Mouse (Mus musculus): ENCODE data around the gene Sec14l4. TPM values are rescaled to one million over a fixed set of nuclear protein-coding genes. Genes with fewer than 3 reads are reported as not detected.

Sec14l4 gene
- not detected in 2 replicates for polyA plus RNA-seq (2012; ENCODE audit: insufficient read depth, low replicate concordance)

GRCm38 (mm10) chr11:4031126-4031941 lies at the start of gene Sec14l4:
Gene Sec14l4, plus strand, starts transcription at chr11:4031462.
- TF ChIP-seq FLI1 (IDR thresholded peaks at IDR 0.05; ENCODE audit: low read length) (no peak), GATA1 (IDR thresholded peaks at IDR 0.05; ENCODE audit: borderline replicate concordance, low read length) (no peak)

GRCm38 (mm10) chr11:3981536-3981935 lies 49.7 kb upstream of the Sec14l4 start:
- H3K4me3 ChIP-seq (replicated peaks) = no peak overlapping the region
- peaks cover 15% of the 10 kb centered on the region for H3K4me1 ChIP-seq
- TF ChIP-seq GATA1 (IDR thresholded peaks at IDR 0.05; ENCODE audit: borderline replicate concordance, low read length) = no peak
- no peak for TF ChIP-seq FLI1 (IDR thresholded peaks at IDR 0.05; ENCODE audit: low read length)
- H3K36me3 ChIP-seq (replicated peaks; ENCODE audit: low read length) = peaks cover 59% of the 10 kb centered on the region
- H3K27me3 ChIP-seq (replicated peaks) = peaks cover 42% of the 10 kb centered on the region
- H3K9me3 ChIP-seq = no peaks in the 10 kb centered on the region

More at GRCm38 (mm10) chr11:4031126-4031941, at the start of gene Sec14l4:
- H3K36me3 ChIP-seq (replicated peaks; ENCODE audit: low read length) = no peaks in the 10 kb centered on the region
- H3K4me3 ChIP-seq (replicated peaks) = no peak within 1 kb of the TSS
- H3K27me3 ChIP-seq (replicated peaks) = peaks cover 18% of the 10 kb centered on the region
- 0 out of 2 replicates have a peak, but pooled peaks cover 3% of the 10 kb centered on the region for H3K4me1 ChIP-seq
- H3K9me3 ChIP-seq = no peaks in the 10 kb centered on the region

- Histone ChIP-seq H3K4me1 (peaks cover 15% of the 10 kb centered on the region), H3K27me3 (replicated peaks) (peaks cover 47% of the 10 kb centered on the region), H3K9me3 (no peaks in the 10 kb centered on the region), H3K36me3 (replicated peaks; ENCODE audit: low read length) (peaks cover 49% of the 10 kb centered on the region), H3K4me3 (replicated peaks) (peak overlapping the region; percentile 53)
- TF ChIP-seq FLI1 (IDR thresholded peaks at IDR 0.05; ENCODE audit: low read length) (no peak), GATA1 (IDR thresholded peaks at IDR 0.05; ENCODE audit: borderline replicate concordance, low read length) (no peak)
Observed at GRCm38 (mm10) chr11:3982275-3983209, 48.7 kb upstream of the Sec14l4 start.

DNA sequence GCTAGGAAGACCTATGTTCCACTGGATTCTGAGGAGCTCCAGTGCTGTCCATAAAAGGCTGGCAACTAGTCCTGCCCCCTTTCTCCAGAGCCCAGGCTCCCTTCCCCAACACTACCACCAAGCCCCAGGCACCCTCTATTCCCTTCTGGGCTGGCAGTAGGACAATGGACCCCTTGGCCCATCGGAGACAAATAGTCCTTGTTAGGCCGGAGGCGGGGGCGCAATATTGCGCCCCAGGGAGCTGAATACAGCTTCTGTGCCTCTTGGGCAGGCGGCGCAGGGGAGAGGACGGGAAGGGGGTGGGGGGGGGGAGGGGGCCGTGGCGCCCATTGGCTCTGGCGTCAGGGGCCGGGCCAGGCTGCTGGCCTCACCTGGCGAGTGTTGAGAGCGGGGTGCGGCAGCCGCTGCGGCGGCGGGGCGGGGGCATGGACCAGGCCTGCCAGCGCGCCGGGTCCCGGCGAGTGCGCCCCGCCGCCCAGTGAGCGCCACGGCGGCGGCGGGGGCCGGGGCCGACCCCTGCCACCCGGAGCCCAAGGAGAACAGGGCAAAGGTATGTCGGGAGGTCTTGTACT lies 47.9 kb upstream of the Sec14l4 start, which contains the start of gene Gal3st1:
TSS of gene Gal3st1 (plus strand) at position 346 of the 572 bp plus-strand sequence.
- Histone ChIP-seq H3K4me1 (peaks cover 15% of the 10 kb centered on the region), H3K36me3 (replicated peaks; ENCODE audit: low read length) (peaks cover 41% of the 10 kb centered on the region), H3K4me3 (replicated peaks) (peak within 1 kb of the TSS; percentile 71), H3K9me3 (no peaks in the 10 kb centered on the region), H3K27me3 (replicated peaks) (peaks cover 49% of the 10 kb centered on the region)
- TF ChIP-seq FLI1 (IDR thresholded peaks at IDR 0.05; ENCODE audit: low read length) = no peak
- TF ChIP-seq GATA1 (IDR thresholded peaks at IDR 0.05; ENCODE audit: borderline replicate concordance, low read length) = no peak

GRCm38 (mm10) chr11:3983863-3984745 lies 47.2 kb upstream of the Sec14l4 start:
- Histone ChIP-seq H3K4me1 (peaks cover 20% of the 10 kb centered on the region), H3K4me3 (replicated peaks) (peak overlapping the region; percentile 71)
- no peak for TF ChIP-seq GATA1 (IDR thresholded peaks at IDR 0.05; ENCODE audit: borderline replicate concordance, low read length)
- no peak for TF ChIP-seq FLI1 (IDR thresholded peaks at IDR 0.05; ENCODE audit: low read length)

DNA sequence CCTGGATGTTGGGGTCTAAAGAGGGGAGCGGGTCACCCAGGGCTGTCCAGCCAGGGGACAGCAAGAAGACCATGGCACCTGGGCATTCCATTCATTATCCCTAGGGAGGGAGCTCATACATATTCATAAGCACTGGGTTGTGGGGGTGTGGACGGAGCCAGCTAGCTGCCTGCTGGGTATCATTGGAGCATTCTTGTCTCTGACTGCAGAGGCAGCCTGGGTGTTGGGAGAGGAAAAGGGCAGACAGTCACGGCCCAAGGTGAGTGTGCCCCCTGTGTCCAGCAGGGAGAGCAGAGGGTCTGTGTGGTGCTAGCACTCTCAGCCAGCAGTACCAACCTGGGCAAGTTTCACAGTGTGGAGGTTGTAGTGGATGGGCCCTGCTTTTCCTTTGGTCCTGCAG lies 41.5 kb upstream of the Sec14l4 start:
- H3K36me3 ChIP-seq (replicated peaks; ENCODE audit: low read length) = no peaks in the 10 kb centered on the region
- peaks cover 66% of the 10 kb centered on the region for H3K27me3 ChIP-seq (replicated peaks)
- TF ChIP-seq FLI1 (IDR thresholded peaks at IDR 0.05; ENCODE audit: low read length) (no peak), GATA1 (IDR thresholded peaks at IDR 0.05; ENCODE audit: borderline replicate concordance, low read length) (no peak)
- H3K4me1 ChIP-seq = peaks cover 6% of the 10 kb centered on the region
- H3K4me3 ChIP-seq (replicated peaks) = no peak overlapping the region
- H3K9me3 ChIP-seq = no peaks in the 10 kb centered on the region

More at GRCm38 (mm10) chr11:3983863-3984745, 47.2 kb upstream of the Sec14l4 start:
- H3K36me3 ChIP-seq (replicated peaks; ENCODE audit: low read length) = peaks cover 34% of the 10 kb centered on the region
- no peaks in the 10 kb centered on the region for H3K9me3 ChIP-seq
- H3K27me3 ChIP-seq (replicated peaks) = peaks cover 54% of the 10 kb centered on the region

- Histone ChIP-seq H3K4me3 (replicated peaks) (no peak overlapping the region), H3K36me3 (replicated peaks; ENCODE audit: low read length) (no peaks in the 10 kb centered on the region), H3K4me1 (peaks cover 14% of the 10 kb centered on the region), H3K9me3 (peaks cover 11% of the 10 kb centered on the region), H3K27me3 (replicated peaks) (peaks cover 70% of the 10 kb centered on the region)
- TF ChIP-seq FLI1 (IDR thresholded peaks at IDR 0.05; ENCODE audit: low read length) = no peak
- TF ChIP-seq GATA1 (IDR thresholded peaks at IDR 0.05; ENCODE audit: borderline replicate concordance, low read length) = no peak
Observed at GRCm38 (mm10) chr11:3993132-3993531, 38.1 kb upstream of the Sec14l4 start.

DNA sequence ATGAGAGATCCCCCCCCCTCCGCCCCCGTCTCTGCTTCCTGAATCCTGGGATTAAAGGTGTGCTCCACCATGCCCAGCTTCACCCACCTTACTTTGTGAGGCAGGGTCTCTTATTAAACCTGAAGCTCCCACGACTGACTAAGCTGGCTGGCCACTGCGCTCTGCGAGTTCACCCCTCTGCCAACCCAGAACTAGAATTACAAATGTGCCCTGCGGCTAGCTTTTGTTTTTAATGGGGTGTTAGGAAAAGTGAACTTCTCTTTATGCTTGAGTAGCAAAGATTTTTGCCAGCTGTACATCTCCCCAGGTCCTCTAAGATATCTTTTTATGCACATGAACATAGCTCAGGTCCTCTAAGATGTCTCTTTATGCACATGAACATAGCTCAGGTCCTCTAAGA lies 37.3 kb upstream of the Sec14l4 start:
- Histone ChIP-seq H3K4me3 (replicated peaks) (no peak overlapping the region), H3K9me3 (peaks cover 18% of the 10 kb centered on the region), H3K4me1 (peaks cover 18% of the 10 kb centered on the region), H3K27me3 (replicated peaks) (peaks cover 73% of the 10 kb centered on the region), H3K36me3 (replicated peaks; ENCODE audit: low read length) (no peaks in the 10 kb centered on the region)
- no peak for TF ChIP-seq FLI1 (IDR thresholded peaks at IDR 0.05; ENCODE audit: low read length)
- no peak for TF ChIP-seq GATA1 (IDR thresholded peaks at IDR 0.05; ENCODE audit: borderline replicate concordance, low read length)
